Mouse (Mus musculus): ENCODE measurements around the gene Nphp4.
"Not testable (repeated sequence)": the region's sequence is repeated elsewhere in the genome, so short reads cannot be mapped to it uniquely, and the experiment has no call there.

The Nphp4 gene

DNA sequence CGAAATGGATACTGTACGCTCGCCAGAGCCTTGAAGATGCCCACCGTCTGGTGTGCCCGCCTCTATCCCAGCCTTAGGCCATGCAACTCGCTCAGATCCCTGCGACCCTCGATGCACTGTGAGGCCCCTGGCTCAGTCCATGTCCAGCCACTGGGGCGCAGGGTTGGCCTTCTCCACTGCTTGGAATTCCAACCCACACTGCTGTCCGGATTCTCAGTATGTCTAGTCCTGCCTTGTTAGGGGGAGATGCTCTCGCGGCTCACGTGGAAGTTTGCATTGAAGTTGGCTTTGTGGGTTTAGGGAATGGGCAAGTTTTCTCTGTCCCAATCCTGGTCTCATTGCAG, 1.7 kb downstream of the Nphp4 start:
- no peak for DNase-seq (ENCODE audit: extremely low read depth, low read depth)

DNA sequence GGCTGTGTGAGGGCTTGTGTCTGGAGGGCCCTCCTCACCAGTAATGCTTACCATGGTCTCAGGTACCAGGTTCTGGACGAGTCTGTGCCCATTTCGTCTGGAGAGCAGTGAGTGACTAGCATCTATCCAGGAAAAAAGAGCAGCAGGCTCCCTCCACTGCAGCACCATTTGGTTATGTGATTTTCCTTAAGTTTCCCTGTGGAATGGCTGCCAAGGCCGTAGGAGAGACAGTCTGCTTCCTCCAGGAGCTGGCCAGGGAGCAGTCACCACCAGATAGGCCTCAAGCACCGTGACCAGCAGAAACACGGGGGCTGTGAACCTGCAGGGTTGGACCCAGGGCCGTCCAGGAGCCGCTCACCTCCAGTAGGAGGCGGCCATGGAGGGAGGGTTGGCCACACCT, 3.9 kb downstream of the Nphp4 start:
- DNase-seq (ENCODE audit: extremely low read depth, low read depth) = no peak

- no peak for DNase-seq (ENCODE audit: extremely low read depth, low read depth)
Measured at GRCm38 (mm10) chr4:152488046-152488445, 11.5 kb downstream of the Nphp4 start.

GRCm38 (mm10) chr4:152490311-152490710, 13.8 kb downstream of the Nphp4 start:
- DNase-seq (ENCODE audit: extremely low read depth, low read depth) = no peak

DNA sequence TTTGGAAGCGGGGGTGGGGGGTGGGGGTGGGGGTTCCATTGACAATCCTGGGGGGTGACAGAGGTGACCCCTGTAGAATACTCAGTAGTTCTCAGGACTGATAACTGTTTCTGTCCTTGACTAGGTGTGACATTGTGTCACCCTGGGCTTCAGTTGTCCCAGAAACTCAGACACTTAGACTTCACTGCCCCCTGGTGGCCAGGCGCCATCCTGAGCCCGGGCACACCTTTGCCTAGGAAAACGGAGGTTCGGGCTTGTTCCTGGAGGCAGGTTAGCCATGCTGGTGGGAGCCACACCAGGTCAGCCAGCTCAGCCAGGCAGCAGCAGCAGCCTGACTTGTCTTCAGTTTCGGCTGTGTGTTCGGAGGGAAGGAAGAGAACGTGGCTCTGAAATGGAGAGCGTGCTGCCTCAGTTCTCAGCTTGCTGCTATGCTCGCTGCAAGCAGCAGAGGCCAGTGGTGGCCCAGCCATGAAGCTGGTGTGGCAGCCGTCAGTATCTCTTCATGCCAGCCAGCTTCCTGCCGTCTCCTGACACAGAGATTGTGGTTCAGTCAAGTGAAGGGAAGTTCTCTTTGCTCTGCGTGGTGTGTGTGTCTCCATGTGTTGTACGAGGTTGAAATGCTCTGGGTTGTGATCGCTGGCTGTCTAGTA, 14.9 kb downstream of the Nphp4 start:
- DNase-seq (ENCODE audit: extremely low read depth, low read depth) = no peak

DNA sequence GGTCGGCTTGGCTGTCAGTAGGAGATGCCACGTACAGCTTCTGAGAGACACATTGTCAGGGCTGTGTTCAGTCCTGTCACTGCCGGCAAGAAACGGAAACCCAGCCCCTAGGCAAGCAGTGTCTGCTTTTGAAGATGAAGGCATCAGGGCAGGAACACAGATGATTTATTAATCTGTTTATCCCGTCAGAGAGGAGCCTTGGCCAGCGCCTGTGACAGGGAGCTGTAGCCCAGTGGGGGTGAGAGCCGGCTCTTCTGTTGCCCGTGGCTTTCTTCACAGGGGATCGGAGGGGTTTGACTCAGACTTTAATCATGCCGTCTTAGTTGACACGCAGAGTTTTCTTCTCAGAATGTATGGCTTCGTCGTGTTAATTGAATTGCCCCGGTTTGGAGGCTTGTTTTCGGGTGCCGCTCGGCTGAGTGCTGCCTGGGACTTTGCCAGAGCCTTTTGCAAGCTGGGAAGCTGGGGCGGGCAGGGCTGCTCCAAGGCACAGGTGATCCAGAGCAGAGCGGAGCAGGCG, 17.9 kb downstream of the Nphp4 start:
- DNase-seq (ENCODE audit: extremely low read depth, low read depth) = no peak

DNA sequence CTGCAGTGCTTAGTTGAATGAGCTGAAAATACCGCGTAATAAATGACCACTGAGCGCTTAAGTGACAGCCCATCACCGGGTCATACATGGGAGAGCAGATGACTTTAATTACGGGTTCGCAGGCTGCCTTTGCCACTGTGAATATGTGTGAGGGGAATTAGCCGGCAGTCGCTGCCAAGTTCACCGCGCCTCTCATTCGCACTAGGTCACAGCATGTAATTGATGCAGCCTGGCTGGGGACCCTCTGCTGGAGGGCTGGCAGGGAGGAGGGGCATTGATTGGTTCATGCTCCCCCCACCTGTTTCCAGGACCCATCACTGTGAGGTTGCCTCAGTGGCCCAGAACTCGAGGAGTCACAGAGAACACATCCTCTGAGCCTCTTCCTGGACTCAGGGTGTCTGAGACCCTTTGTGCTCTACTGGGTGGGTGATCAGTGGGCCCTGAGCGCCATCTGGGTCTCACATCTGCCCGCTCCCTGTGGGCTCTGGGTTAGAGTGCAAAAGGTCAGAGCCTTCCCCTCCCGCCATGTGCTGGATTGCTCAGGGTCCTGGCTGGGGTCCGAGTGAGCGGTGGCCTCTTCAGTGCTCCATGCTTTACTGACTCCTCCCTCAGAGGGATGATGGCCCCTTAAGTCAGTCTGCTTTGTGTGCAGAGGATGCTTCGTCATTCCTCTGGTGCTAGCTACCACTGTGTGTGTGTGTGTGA, 35.9 kb downstream of the Nphp4 start:
- DNase-seq (ENCODE audit: extremely low read depth, low read depth) = no peak

GRCm38 (mm10) chr4:152514884-152515283, 38.4 kb downstream of the Nphp4 start:
- no peak for DNase-seq (ENCODE audit: extremely low read depth, low read depth)

DNA sequence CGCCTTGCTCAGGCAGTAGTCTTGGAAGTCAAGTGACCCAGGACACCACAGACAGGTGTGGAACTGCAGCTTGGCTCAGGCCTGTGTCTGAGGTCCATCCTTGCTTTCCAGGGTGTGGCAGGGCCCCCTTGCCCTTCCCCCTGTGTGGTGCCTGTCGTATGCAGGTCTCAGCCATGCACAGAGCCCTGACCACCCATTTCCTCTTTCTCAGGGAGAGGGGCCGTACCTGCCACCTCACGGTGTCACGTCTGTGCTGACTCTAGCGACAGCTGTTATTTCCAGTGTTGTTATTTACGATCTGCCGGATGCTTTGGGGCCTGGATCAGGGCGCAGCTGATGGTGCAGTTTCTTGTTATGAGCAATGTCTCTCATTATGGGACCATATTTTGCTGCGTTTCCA, 42.6 kb downstream of the Nphp4 start:
- no peak for DNase-seq (ENCODE audit: extremely low read depth, low read depth)

DNA sequence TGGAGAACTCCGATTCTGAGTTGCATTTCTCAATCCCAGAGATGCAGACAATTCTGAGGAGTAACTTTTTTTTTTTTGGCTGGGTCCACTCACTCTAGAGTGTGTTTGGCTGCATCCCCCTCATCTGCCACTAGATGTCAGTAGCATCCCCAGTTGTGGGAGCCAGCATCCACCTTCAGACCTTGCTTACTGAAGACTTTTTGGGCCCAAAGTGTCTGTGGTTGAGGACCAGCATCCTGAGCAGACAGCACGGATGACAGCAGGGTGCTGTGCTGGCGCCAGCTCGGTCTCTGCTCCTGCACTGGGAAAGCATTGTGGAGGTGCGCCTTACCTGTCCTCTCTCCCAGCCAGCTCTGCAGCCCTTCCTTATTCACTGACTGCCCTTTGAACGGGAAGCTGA, 43.6 kb downstream of the Nphp4 start:
- no peak for DNase-seq (ENCODE audit: extremely low read depth, low read depth)

GRCm38 (mm10) chr4:152532872-152533271, 56.4 kb downstream of the Nphp4 start:
- DNase-seq (ENCODE audit: extremely low read depth, low read depth) = no peak

GRCm38 (mm10) chr4:152539756-152540155, 63.2 kb downstream of the Nphp4 start:
- DNase-seq (ENCODE audit: extremely low read depth, low read depth) = no peak

- no peak for DNase-seq (ENCODE audit: extremely low read depth, low read depth)
Measured at GRCm38 (mm10) chr4:152541172-152541571, 64.7 kb downstream of the Nphp4 start.

DNA sequence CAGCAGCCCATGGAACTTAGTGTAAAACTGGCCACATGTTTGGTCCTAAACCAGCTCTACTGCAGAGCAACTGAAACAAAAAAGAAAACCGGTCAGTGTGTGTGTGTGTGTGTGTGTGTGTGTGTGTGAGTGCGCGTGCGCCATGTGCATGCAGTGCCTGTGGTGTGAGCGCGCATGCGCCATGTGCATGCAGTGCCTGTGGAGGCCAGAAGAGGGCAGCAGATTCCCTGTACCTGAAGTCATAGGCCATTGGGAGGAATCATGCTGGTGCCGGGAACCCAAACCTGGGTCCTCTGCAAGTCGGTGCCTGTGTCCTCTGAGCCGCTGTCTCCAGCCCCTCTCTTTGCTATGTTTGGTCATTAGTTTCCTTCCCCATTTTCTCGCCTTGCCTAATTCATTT, 65.9 kb downstream of the Nphp4 start:
- DNase-seq (ENCODE audit: extremely low read depth, low read depth) = no peak

GRCm38 (mm10) chr4:152546481-152546880, 70.0 kb downstream of the Nphp4 start:
- no peak for DNase-seq (ENCODE audit: extremely low read depth, low read depth)

DNA sequence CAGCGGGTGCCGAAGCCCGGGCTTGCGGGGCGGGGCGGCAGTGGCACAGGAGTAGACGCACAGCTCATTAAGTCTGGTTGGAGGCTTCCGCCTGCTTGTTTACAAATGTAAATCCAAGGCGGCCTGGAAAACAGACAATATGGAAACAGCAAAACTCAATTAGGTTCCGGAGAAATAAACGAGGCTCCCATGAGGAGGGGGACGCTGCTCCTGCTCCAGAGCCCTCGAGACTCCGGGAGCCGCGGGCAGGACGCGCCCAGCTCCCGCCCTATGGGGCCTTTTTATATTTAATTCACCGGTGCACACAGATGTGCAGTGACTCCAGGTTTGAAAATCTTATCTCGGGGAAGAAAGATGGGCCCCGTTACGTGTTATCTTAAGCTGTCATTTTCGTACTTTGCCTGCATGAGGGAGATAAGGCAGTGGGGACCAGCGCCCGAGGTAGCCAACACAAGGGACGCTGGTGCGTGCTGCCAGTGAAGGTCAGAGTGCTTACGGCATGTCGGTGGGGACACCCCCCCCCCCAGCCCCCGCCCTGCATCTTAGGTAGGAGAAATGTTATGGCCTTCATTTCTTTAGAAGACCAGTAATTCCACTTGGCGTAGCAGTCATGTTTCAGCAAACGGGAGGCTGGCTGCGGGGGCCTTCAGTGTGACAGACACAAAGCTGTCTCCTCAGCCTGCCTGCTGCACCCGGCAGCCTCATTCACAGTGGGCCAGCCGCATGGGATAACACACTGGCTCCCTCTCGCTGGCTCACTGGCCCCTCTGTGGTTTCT, 71.6 kb downstream of the Nphp4 start:
- no peak for DNase-seq (ENCODE audit: extremely low read depth, low read depth)

DNA sequence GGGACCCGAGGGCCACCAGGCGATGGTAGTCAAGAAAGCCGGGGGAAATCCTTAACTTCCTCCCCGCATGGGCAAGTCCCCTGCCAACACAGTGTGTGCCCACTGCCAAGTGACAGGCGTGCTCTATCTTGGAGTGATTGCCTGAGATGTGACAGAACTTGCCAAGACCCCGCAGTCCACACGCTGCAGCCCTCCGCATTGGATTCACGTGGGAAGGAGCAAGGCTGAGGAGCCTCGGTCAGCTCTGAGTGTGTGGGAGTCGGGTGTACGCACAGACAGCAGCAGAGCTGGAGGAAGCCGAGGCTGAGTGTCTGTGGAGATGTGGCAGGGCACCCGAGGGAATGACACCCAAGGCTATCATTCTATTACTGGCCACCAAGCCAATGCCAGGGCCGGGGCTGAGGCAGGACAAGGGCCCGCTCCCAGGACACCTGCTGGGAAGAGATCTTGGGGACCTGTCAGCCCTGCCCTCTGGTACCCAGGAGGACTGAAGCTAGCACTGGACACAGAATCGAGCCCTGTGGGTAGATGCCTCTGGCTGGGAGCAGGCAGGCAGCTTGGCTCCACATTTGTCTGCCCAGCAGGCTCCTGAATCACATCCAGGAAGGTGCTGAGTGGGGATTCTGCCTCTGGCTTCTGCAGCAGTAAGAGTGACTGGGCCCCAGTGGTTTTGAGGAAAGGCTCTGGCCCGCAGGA, 73.1 kb downstream of the Nphp4 start:
- no peak for DNase-seq (ENCODE audit: extremely low read depth, low read depth)

GRCm38 (mm10) chr4:152550203-152550549, 73.7 kb downstream of the Nphp4 start:
- no peak for DNase-seq (ENCODE audit: extremely low read depth, low read depth)

- no peak for DNase-seq (ENCODE audit: extremely low read depth, low read depth)
Measured at GRCm38 (mm10) chr4:152553582-152554285, 77.2 kb downstream of the Nphp4 start.

DNA sequence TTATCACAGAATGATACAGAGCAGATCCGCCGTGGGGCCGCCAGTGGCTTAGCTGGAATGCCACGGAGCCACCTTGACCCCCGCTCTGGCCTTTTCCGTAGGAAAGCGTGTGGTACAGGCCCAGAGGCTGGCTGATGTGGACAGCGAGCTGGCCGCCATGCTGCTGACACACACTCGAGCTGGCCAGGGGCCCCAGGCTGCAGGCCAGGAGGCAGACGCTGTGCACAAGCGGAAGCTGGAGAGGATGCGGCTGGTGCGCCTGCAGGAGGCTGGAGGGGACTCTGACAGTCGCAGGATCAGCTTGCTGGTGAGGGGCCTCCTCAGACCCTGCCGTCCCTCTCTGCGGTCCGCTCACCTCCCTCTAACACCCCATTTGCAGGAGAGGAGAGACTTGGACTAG, 77.9 kb downstream of the Nphp4 start:
- DNase-seq (ENCODE audit: extremely low read depth, low read depth) = no peak

DNA sequence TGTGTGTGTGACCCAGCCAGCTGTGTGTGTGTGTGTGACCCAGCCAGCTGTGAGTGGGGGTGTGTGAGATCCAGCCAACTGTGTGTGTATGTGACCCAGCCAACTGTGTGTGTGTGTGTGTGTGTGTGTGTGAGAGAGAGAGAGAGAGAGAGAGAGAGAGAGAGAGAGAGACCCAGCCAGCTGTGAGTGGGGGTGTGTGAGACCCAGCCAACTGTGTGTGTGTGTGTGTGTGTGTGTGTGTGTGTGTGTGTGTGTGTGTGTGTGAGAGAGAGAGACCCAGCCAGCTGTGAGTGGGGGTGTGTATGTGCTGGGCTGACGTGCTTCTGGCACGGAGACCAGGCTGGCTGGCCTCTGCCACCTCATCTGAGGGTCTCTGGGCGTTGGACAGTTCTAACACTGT, 79.3 kb downstream of the Nphp4 start:
- DNase-seq (ENCODE audit: extremely low read depth, low read depth) = not testable (repeated sequence)
